9 mouse cellular contexts compared by ENCODE assay signal in the genomic region with DNA sequence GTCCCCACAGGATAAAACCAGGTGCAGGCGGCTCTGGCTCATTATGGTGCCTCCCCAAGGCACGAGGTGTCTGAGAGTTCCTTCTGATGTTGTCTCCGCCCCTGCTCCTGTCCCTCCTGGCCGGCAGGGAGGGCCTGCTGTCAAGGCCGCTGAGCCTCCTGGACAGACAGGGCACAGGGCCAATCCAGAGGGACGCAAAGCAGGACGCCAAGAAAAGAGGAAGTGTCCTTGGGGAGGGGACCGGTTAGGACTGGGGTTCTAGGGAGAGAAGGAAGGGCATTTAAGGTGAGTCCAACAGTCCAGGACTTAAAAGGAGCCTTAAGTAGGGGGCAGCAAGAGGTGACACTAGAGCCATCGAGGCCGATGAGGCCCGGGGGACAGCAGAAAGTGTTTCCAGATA. TPM values are rescaled to one million over a fixed set of nuclear protein-coding genes. Genes with fewer than 3 reads are reported as not detected.
DNase-seq lines count a peak whose midpoint lies in the region; ATAC-seq and TF ChIP-seq lines count a peak whose summit lies in the region.
"Had no signal": no experiment of that assay in that cellular context is flagged by ENCODE, and none has a peak within 500 bp of the region (broad histone marks: within the 10 kb centered on the region; RNA-seq: fewer than 3 reads in every experiment).

No protein-coding gene starts in this region.

- no peak overlapping the region for H3K9ac ChIP-seq in forebrain, postnatal 0 days
- peak overlapping the region; percentile 64; the same call in 1 of the 2 replicates for H3K9ac ChIP-seq in liver, embryonic 13.5 days

- peaks cover 4% of the 10 kb centered on the region for H3K27me3 ChIP-seq in forebrain, postnatal 0 days (ENCODE audit: insufficient read depth, low read length)
- H3K27me3 ChIP-seq in forebrain, embryonic 10.5 days (ENCODE audit: poor library complexity, severe bottlenecking) = peaks cover 67% of the 10 kb centered on the region
- H3K27me3 ChIP-seq in liver, embryonic 13.5 days = no peaks in the 10 kb centered on the region

- H3K4me1 ChIP-seq in forebrain, postnatal 0 days (ENCODE audit: insufficient read depth) = 0 out of 2 replicates have a peak, but pooled peaks cover 11% of the 10 kb centered on the region
- H3K4me1 ChIP-seq in forebrain, embryonic 10.5 days = peaks cover 52% of the 10 kb centered on the region
- peaks cover 63% of the 10 kb centered on the region for H3K4me1 ChIP-seq in liver, embryonic 13.5 days (replicated peaks)

- no peak for TF ChIP-seq CTCF in forebrain, postnatal 0 days (IDR thresholded peaks at IDR 0.05; ENCODE audit: low read depth)

- no peak for DNase-seq in forebrain, postnatal 0 days
- DNase-seq in forebrain, embryonic 10.5 days (ENCODE audit: extremely low spot score, low spot score) = no peak
- DNase-seq in MN1 (ENCODE audit: low spot score) = peak; percentile 85
- peak; percentile 67 for DNase-seq in gastrocnemius, postnatal 25 days
- peak; percentile 57 for DNase-seq in induced T-regulatory cell, adult 2 months (ENCODE audit: low read depth)
- peak; percentile 29 for DNase-seq in liver, embryonic 13.5 days
- DNase-seq in ovary, adult 18-20 months (ENCODE audit: low spot score) = peak; percentile 79
- no peak for DNase-seq in adipocyte (ENCODE audit: low spot score)

- no peaks in the 10 kb centered on the region for H3K36me3 ChIP-seq in forebrain, postnatal 0 days (ENCODE audit: insufficient read depth)
- H3K36me3 ChIP-seq in forebrain, embryonic 10.5 days (replicated peaks) = no peaks in the 10 kb centered on the region
- no peaks in the 10 kb centered on the region for H3K36me3 ChIP-seq in liver, embryonic 13.5 days

- no peak for ATAC-seq in forebrain, postnatal 0 days
- ATAC-seq in liver, embryonic 13.5 days (ENCODE audit: low read depth) = no peak
- ATAC-seq: Patski had no signal

- H3K4me2 ChIP-seq in forebrain, postnatal 0 days (ENCODE audit: low read depth) = peak overlapping the region; percentile 83
- H3K4me2 ChIP-seq in liver, embryonic 13.5 days = peak overlapping the region; percentile 99

- 14% methylated on average over 11 of the region's 11 CpGs for WGBS in forebrain, postnatal 0 days
- WGBS in forebrain, embryonic 10.5 days = 8% methylated on average over 11 of the region's 11 CpGs
- 14% methylated on average over 11 of the region's 11 CpGs for WGBS in liver, embryonic 13.5 days (ENCODE audit: insufficient replicate concordance)

- H3K27ac ChIP-seq in forebrain, postnatal 0 days (ENCODE audit: low read depth, low read length) = no peak overlapping the region
- H3K27ac ChIP-seq in forebrain, embryonic 10.5 days = no peak overlapping the region
- H3K27ac ChIP-seq in liver, embryonic 13.5 days = no peak overlapping the region

- no peaks in the 10 kb centered on the region for H3K9me3 ChIP-seq in forebrain, postnatal 0 days (ENCODE audit: low read length)
- H3K9me3 ChIP-seq in forebrain, embryonic 10.5 days = no peaks in the 10 kb centered on the region
- H3K9me3 ChIP-seq in liver, embryonic 13.5 days (replicated peaks) = no peaks in the 10 kb centered on the region

- no peak overlapping the region for H3K4me3 ChIP-seq in forebrain, postnatal 0 days (ENCODE audit: low read depth, low read length)
- H3K4me3 ChIP-seq in forebrain, embryonic 10.5 days = no peak overlapping the region
- peak overlapping the region; percentile 70 for H3K4me3 ChIP-seq in liver, embryonic 13.5 days (replicated peaks)

RNA-seq across cellular contexts. Expression of a gene that starts 0.5 kb away (rescaled TPM):
- 13.7 and 17.2 TPM in 2 replicates for total RNA-seq in forebrain, postnatal 0 days (2014; rRNA removed)
- 13.1 and 17.0 TPM in 2 replicates for polyA plus RNA-seq in forebrain, postnatal 0 days (2015; fragmentation: Nextera tagmentation; extraction: Ambion mirVana)
- polyA plus RNA-seq in forebrain, embryonic 10.5 days (2016; fragmentation: Nextera tagmentation; extraction: Ambion mirVana) = 5.5 and 6.0 TPM in 2 replicates
- total RNA-seq in gastrocnemius, postnatal 25 days (2021) = 10 to 100 TPM; 13.8 to 14.3 TPM
- 6.6 and 7.2 TPM in 2 replicates for polyA plus RNA-seq in liver, embryonic 13.5 days (2015; fragmentation: Nextera tagmentation; extraction: Ambion mirVana)

RNA-seq across cellular contexts. Expression of a gene that starts 38.8 kb away (rescaled TPM):
- 10.1 and 10.5 TPM in 2 replicates for total RNA-seq in forebrain, postnatal 0 days (2014; rRNA removed)
- 8.8 and 10.4 TPM in 2 replicates for polyA plus RNA-seq in forebrain, postnatal 0 days (2015; fragmentation: Nextera tagmentation; extraction: Ambion mirVana)
- polyA plus RNA-seq in forebrain, embryonic 10.5 days (2016; fragmentation: Nextera tagmentation; extraction: Ambion mirVana) = 11.4 and 11.5 TPM in 2 replicates
- 1 to 10 TPM; 3.0 to 3.1 TPM for total RNA-seq in gastrocnemius, postnatal 25 days (2021)
- 3.8 TPM in 2 replicates for polyA plus RNA-seq in liver, embryonic 13.5 days (2015; fragmentation: Nextera tagmentation; extraction: Ambion mirVana)

RNA-seq across cellular contexts. Expression of a gene that starts 38.9 kb away (rescaled TPM):
- total RNA-seq in forebrain, postnatal 0 days (2014; rRNA removed) = 61.7 and 79.1 TPM in 2 replicates
- 92.3 and 96.8 TPM in 2 replicates for polyA plus RNA-seq in forebrain, postnatal 0 days (2015; fragmentation: Nextera tagmentation; extraction: Ambion mirVana)
- polyA plus RNA-seq in forebrain, embryonic 10.5 days (2016; fragmentation: Nextera tagmentation; extraction: Ambion mirVana) = 137 and 145 TPM in 2 replicates
- total RNA-seq in gastrocnemius, postnatal 25 days (2021) = 10 to 100 TPM; 57.9 to 63.2 TPM
- 85.4 and 94.4 TPM in 2 replicates for polyA plus RNA-seq in liver, embryonic 13.5 days (2015; fragmentation: Nextera tagmentation; extraction: Ambion mirVana)

Comparison
In these comparisons a context has a peak if more than half of its experiments do, and no peak if none do; other contexts are left out.
1. DNase-seq: peak in MN1 (single experiment), gastrocnemius, postnatal 25 days (single experiment), induced T-regulatory cell, adult 2 months (single experiment), liver, embryonic 13.5 days (single experiment) and ovary, adult 18-20 months (single experiment); none in forebrain, postnatal 0 days (single experiment), forebrain, embryonic 10.5 days (single experiment) and adipocyte (single experiment).